Mouse (Mus musculus): ENCODE measurements around the gene Glis3.

DNA sequence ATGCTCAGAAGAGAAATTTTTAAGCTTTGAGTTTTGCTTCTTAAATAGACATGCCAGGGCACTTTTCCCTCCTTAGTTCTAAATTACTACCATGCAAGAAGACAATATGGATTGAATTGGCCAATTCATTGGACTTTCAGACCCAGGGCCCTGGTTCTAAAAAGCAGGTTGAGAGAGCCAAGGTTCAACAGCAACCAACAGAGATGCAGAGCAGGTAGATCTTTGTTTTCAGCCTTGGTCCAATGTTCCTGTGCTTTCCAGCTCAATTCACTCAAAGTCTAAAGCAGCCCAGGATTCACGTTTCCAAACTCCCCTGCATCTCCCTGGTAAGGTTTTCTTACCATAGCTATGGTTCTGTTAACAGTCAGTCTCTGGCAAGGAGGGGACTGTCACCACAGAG, 63.4 kb downstream of the Glis3 start:
- TF ChIP-seq POLR2A (IDR thresholded peaks at IDR 0.05; ENCODE audit: borderline replicate concordance, extremely low read depth, low read depth, low read length) = no peak
- TF ChIP-seq CTCF (IDR thresholded peaks at IDR 0.05; ENCODE audit: insufficient read depth, low read length) = no peak

Data from lung, adult 2 months (tissue).